Mouse (Mus musculus) embryo, embryonic 10.5 days (tissue): ENCODE data around the gene Mapkbp1.

Source experiments
- DNase-seq: peaks from one replicate; pipeline ENCODE4 v3.0.0-alpha.2; 2015; ENCODE audit warnings: low spot score

Gene Mapkbp1

GRCm38 (mm10) chr2:120054771-120055552 is 82.5 kb downstream of the Mapkbp1 start:
- DNase-seq: no peak

DNA sequence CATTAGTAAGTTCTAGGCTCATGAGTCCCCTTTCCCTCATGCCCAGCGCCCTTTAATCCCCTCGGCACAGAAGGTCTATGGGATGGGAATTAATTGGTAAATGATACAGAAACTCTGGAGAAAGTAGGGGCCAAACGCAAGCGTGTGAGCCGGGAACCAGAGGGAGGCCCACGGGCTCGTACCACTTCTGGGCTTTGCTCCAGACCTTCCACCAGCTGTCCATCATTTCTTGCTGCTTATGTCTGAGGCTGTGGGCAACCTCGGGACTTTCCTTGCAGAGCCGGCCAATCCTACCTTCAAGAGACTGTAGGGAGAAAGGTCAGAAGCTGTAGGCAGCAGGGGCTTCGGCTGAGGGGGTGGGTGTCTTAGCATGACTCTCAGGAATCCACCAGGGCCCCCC is 83.4 kb downstream of the Mapkbp1 start:
- no peak for DNase-seq

DNA sequence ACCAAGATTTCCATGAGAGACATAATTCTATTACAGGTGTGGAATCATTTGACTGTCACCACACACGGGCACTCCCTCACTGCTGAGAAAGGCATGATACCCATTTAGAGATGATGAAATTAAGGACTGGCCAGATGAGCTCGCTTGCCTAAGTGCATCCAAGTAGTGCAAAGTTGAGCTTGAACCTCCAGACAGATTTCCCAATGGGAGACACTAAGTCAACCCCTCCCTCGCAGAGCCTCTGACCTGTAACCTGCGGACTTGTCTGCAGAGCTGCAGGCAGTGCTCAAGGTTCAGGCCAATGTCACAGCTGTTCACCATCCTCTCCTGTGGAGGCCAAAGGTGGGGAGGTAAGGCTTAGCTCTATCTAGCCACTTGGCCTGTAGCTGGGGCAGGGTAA is 86.3 kb downstream of the Mapkbp1 start:
- DNase-seq: no peak

GRCm38 (mm10) chr2:120059466-120059865 is 87.0 kb downstream of the Mapkbp1 start:
- no peak for DNase-seq

DNA sequence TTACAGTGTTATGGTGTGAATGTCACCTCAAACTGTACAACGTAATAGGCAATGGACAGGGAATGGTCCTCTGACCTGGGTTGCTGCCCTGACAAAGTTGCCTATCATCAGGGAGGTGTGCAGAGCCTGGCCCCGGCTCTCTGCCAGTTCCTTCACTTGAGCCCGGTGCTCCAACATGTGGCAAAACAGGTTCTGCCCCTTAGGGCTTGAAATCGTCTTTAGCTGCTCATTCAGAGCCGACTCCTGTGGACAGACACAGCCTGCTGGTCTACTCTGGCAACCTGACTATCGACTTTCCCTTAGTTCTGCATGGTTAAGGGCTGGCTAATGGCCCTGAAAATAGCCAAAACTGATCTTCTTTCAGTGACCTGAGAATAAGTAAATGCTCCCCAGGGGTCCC is 87.7 kb downstream of the Mapkbp1 start:
- DNase-seq: peak; percentile 8

- no peak for DNase-seq
Observed at GRCm38 (mm10) chr2:120060651-120061050, 88.2 kb downstream of the Mapkbp1 start.

GRCm38 (mm10) chr2:120062248-120062647 is 89.7 kb downstream of the Mapkbp1 start:
- no peak for DNase-seq

GRCm38 (mm10) chr2:120064639-120065038 is 92.1 kb downstream of the Mapkbp1 start:
- DNase-seq: no peak

- DNase-seq: no peak
Observed at GRCm38 (mm10) chr2:120065243-120065642, 92.7 kb downstream of the Mapkbp1 start.

DNA sequence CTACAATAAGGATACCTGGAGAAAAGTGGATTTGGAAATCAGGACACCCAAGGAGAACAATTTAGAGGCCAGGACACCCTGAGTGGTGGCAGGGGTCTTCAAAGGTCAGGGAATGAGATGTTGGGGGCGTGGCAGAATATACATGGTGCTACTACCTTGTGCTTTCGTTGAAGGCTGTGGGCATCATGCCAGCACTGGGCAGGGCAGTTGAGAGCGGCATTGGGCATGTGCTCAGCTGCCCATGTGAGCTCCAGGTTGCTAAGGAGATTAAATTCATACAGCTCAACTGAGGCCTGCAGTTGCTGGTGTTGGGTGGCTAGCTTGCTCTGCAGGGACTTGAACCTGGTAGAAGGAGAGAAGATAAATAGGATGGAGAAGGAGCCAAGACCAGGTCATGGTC is 93.7 kb downstream of the Mapkbp1 start:
- no peak for DNase-seq

- peak; percentile 77 for DNase-seq
Observed at GRCm38 (mm10) chr2:120068555-120069465, 96.3 kb downstream of the Mapkbp1 start.

- DNase-seq: no peak
Observed at GRCm38 (mm10) chr2:120069466-120069990, 97.0 kb downstream of the Mapkbp1 start.

DNA sequence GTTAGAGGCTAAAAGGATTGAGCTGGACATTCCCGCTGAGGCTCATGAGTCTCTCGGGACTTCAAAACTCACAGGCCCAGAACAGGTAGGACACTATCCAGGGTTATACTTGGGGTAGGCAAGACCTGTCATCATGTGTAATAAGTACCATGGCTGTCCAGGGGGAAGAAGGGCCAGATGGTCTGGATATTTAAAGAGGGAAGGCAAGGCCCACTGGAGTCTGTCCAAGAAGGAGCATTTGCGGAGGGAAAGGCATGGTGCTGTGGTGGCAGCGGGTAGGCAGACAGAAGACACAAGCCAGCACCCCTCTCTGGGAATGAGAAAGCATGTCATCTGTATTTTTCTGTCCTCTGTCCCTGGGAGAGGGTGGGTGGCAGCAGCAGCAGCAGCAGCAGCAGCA is 101.6 kb downstream of the Mapkbp1 start:
- no peak for DNase-seq

DNA sequence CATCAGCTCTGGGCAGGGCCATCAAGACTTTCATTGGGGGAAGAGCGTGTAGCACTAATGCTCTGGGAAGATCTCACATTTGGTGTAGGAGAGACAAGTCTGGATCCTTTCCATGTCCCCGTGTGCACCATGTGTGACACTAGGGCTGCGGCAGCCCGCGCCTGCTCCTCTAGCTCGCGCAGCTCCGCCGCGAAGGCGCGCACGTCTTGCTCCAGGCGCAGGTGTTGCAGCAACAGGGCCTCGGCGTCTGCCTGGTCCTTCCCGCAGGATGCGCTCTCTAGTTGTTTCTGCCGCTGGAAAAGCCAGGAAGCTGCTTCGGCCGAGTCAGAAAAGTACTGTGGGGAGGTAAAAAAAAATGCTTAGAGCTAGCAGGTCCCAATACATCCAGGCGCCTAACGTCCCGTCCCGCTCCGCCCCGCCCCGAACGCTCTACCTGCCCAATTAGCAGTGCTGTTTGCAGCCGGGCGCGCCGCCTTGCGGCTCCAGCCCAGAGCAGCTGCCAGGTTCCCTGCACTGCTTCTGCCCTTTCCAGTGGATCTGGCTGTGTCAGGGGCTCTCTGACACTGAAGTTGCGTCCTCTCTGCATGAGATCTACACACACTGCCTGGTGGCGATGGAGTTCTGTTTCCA is 103.7 kb downstream of the Mapkbp1 start:
- peak; percentile 67 for DNase-seq
